Mouse (Mus musculus): ENCODE measurements around the gene Adat3. TPM values are rescaled to one million over a fixed set of nuclear protein-coding genes. Genes with fewer than 3 reads are reported as not detected.
A peak's percentile ranks its signal among the peaks of the same experiment; 100 is the strongest.

The Adat3 gene
- polyA plus RNA-seq, 1 experiment from 2014 or later, result 5.0 TPM

DNA sequence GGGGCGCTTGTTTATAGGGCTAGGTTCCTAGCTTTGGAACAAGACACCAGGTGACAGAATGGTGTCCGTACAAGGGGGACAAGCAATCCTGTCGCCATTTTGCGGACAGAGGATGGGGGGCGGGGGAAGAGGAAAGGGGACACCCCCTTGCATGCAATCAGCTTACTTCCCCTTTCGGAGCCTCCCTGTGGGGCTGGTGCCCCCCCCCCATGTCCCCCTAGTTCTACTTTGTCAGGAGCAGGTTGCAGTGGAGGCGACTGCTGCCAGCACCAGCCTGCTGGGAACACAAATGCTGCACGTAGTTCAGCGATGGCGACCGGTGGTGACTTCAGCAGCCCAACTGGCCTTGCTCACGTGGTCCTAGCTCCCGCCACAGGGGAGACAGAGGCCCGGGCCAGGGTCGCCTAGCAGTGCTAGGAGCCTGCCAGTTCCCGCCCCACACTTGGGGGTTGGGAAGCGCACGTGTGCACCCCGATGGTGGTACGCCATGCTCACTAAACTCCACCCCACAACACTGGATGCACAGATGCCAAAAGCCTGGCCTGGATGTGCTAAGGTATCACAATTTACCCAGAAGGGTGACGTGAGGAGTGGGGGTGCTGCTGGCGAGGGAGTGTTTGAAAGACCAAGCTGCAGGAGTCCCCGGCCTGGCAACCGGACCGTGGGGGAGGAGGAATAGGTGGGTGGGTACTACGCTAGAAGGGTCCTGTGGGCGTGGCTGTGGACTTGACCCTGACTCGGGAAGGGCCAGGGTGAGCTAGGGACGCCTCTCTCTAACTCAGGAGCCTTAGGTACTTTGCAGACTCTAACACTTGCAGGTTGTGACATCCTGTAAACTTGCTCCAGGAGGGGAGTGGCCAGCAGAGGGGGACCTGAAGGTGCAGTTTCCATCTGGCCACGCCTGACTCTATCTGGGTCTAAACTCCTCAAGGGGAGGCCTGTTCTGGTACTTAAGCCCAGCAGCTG lies 31.5 kb upstream of the Adat3 start:
- Histone ChIP-seq H3K27me3 (replicated peaks) (no peaks in the 10 kb centered on the region), H3K4me2 (peak overlapping the region; percentile 38), H3K4me1 (peaks cover 66% of the 10 kb centered on the region), H3K36me3 (no peaks in the 10 kb centered on the region), H3K4me3 (replicated peaks) (0 out of 2 replicates have a peak overlapping the region, but pooled peaks have one; percentile 1), H3K27ac (replicated peaks) (peak overlapping the region; percentile 2; the same call in 1 of the 2 replicates), H3K9me3 (replicated peaks) (no peaks in the 10 kb centered on the region), H3K9ac (replicated peaks) (peak overlapping the region; percentile 26; the same call in 1 of the 2 replicates)
- WGBS, result 22% methylated on average over 30 of the region's 30 CpGs
- ATAC-seq (ENCODE audit: low FRiP score), result no peak

DNA sequence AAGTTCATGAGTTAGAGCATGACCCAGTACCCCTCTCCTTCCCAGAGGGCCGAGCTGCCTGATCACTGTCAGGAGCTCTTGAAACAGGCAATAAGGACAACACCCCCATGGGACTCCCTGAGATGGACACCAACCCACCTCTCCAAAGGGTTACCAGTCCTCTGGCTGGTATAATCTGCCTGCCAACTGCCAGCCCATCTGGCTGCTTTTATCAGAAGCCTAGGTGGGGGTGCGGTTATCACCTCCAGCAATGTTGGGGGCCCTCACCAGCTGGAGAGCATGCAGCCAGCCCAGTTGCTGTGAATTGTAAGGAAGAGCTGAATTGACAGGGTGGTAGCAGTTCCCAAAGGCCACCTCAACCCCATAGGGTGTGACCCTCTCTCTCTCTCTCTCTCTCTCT lies 30.2 kb upstream of the Adat3 start:
- ATAC-seq (ENCODE audit: low FRiP score), result no peak

DNA sequence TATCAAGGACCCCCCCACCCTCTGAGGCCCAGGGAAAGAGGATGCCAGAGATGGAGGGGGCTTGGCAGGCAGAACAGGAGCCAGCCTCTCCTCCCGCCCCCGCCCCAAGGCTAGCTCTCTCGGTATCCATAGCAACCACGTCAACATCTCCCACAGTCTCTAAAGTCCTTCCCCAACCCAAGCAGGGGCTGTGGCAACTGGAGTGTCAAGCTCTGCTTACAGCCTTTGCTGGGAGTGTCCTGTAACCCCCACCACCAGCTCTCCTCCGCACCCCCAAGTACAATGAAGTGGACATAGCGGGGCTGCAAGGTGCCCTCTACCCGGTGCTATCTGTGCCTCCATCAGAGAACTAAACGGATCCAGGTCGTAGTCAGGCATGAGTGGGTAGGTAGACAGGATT lies 28.7 kb upstream of the Adat3 start:
- Histone ChIP-seq H3K9me3 (replicated peaks) (no peaks in the 10 kb centered on the region), H3K4me2 (0 out of 2 replicates have a peak overlapping the region, but pooled peaks have one; percentile 5), H3K4me1 (peaks cover 67% of the 10 kb centered on the region), H3K27me3 (replicated peaks) (no peaks in the 10 kb centered on the region), H3K36me3 (no peaks in the 10 kb centered on the region), H3K9ac (replicated peaks) (no peak overlapping the region), H3K4me3 (replicated peaks) (no peak overlapping the region), H3K27ac (replicated peaks) (no peak overlapping the region)
- ATAC-seq (ENCODE audit: low FRiP score), result no peak
- 73% methylated on average over 9 of the region's 9 CpGs for WGBS

More for the DNA sequence above, 30.2 kb upstream of the Adat3 start:
- no peaks in the 10 kb centered on the region for H3K27me3 ChIP-seq (replicated peaks)
- WGBS, result 83% methylated on average over 2 of the region's 2 CpGs
- H3K27ac ChIP-seq (replicated peaks), result no peak overlapping the region
- H3K36me3 ChIP-seq, result no peaks in the 10 kb centered on the region
- no peaks in the 10 kb centered on the region for H3K9me3 ChIP-seq (replicated peaks)
- H3K4me3 ChIP-seq (replicated peaks), result no peak overlapping the region
- H3K4me1 ChIP-seq, result peaks cover 56% of the 10 kb centered on the region
- H3K4me2 ChIP-seq, result no peak overlapping the region
- no peak overlapping the region; the same call in 1 of the 2 replicates for H3K9ac ChIP-seq (replicated peaks)

DNA sequence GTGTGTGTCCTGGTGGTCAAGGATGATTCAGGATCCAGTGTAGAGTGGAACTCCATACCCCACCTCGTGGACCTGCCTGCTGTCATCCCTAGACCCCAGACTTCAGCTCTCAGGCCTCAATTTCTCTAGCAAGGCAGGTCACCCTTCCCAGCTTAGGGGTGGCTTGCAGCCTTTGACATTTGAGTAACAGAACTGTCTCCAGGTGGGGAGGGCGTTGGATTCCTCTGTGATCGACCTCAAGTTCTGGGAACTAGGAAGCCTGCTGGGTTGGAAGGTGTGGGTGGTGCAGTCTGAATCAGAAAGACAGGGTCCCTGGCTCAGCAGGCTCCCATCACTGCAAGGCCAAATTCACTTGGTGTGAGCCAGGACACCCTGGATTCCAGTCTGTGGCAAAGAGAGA lies 27.8 kb upstream of the Adat3 start:
- no peak overlapping the region for H3K9ac ChIP-seq (replicated peaks)
- no peak overlapping the region for H3K27ac ChIP-seq (replicated peaks)
- no peak for ATAC-seq (ENCODE audit: low FRiP score)
- H3K9me3 ChIP-seq (replicated peaks), result no peaks in the 10 kb centered on the region
- WGBS, result 85% methylated on average over 3 of the region's 3 CpGs
- no peaks in the 10 kb centered on the region for H3K27me3 ChIP-seq (replicated peaks)
- peak overlapping the region; percentile 92; the same call in 1 of the 2 replicates for H3K4me2 ChIP-seq
- H3K4me1 ChIP-seq, result peaks cover 66% of the 10 kb centered on the region
- H3K4me3 ChIP-seq (replicated peaks), result no peak overlapping the region
- H3K36me3 ChIP-seq, result no peaks in the 10 kb centered on the region

DNA sequence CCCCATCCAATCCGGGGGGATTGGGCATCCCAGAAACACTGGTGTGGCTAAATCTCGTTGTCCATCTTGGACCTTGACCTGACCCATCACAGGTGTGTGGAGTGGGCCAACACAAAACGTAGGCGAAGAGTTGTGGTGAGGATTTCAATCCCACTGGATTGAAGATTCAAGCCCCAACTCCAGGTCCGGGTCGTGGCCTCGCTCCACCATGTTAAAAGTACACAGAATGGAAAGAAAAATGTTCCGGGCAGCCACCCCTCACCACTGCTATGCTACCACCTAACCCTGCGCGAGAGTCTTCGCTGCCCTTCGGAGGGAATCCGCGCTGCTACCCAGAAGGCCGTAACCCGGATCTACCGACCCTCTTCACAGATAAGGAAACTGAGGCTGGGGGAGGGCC lies 26.8 kb upstream of the Adat3 start:
- Histone ChIP-seq H3K27ac (replicated peaks) (peak overlapping the region; percentile 90; the same call in 1 of the 2 replicates), H3K9me3 (replicated peaks) (no peaks in the 10 kb centered on the region), H3K36me3 (no peaks in the 10 kb centered on the region), H3K4me2 (peak overlapping the region; percentile 92), H3K4me3 (replicated peaks) (peak overlapping the region; percentile 83), H3K4me1 (peaks cover 58% of the 10 kb centered on the region), H3K9ac (replicated peaks) (peak overlapping the region; percentile 78), H3K27me3 (replicated peaks) (no peaks in the 10 kb centered on the region)
- 17% methylated on average over 17 of the region's 17 CpGs for WGBS
- no peak for ATAC-seq (ENCODE audit: low FRiP score)

DNA sequence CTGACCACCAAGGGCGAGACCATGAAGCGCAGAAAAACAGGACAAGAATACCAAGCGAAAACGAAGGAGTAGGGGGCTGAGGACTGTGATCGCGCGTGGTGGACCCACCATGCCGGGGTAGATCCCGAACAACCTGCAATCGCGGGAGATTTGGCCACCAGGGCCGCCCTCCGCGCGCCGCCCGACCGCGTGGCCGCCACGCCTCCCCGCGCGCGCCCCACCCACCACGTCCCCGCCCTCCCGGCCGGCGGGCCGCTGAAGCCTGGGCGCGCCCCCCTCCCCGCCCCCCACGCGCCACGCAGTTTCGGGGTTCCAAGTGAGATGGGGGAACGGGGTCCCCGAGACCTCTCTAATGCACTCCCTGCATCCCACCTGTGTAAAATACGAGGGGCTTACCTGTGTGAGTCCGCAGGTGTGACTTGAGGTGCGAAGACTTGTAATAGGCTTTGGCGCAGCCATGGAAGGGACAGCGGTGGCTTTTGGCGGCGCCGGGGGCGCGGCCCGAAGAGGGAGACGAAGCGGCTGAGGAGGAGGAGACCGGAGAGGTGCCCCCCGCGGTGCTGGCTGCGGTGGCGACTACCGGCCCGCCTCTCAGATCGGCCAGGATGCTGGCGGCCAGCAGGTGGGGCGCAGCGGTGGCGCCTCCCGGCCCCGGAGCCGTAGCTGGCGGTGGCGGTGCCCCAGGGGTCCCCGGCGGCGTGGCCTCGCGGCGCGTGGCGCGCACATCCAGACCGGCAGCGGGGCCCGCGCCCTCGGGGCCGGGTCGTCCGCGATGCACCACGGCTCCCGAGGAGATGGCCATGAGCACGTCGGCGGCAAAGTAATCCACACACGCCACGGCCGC lies 26.1 kb upstream of the Adat3 start:
- peaks cover 52% of the 10 kb centered on the region for H3K4me1 ChIP-seq
- ATAC-seq (ENCODE audit: low FRiP score), result peak; percentile 2
- WGBS, result under 1% methylated on average over 69 of the region's 96 CpGs
- H3K4me3 ChIP-seq (replicated peaks), result peak overlapping the region; percentile 83
- no peaks in the 10 kb centered on the region for H3K9me3 ChIP-seq (replicated peaks)
- H3K27me3 ChIP-seq (replicated peaks), result no peaks in the 10 kb centered on the region
- H3K36me3 ChIP-seq, result no peaks in the 10 kb centered on the region
- peak overlapping the region; percentile 92 for H3K4me2 ChIP-seq
- H3K27ac ChIP-seq (replicated peaks), result peak overlapping the region; percentile 90
- H3K9ac ChIP-seq (replicated peaks), result peak overlapping the region; percentile 78

DNA sequence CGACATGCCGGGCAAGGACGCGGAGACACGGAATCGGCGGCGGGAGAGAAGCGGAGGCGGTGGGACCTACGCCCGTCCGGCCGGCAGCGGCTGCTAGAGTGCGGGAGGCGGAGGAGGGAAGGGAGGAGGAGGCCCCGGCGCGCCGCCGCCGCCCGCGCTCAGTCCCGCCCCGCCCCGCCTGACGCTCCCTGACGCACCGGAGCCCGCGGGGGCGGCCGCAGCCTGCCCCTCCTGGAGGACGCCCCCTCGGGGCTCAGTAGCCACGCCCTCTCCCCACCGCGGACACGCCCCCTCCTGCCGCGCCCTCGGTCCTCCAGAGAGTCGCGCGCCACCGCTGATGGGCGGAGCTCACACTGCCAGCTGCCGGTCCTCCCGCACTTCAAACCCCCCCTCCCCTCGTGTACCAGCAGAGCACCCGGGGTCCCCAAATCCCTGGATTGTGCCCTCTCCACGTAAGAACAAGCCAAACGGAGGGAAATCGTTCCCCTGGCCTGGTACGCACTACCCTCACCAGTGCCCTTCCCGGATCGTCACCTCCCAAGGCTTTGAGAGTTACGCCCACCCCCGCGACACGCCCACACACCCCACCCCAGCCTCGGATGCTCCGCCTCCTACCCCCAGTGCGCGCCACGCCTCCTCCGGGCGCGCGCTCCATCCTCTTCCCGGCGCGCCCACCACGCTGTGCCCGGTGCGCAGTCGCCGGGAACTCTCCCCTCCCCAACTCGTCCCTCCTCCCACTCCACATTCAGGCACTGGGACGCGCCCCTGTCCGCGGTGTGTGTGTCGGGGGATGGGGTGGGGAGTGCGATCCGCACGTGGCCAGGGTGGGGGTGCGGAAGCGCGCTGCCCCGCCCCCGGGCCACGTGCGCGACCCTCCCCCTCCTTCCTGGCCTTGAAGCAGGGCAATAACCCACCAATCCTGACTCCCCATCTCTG lies 25.2 kb upstream of the Adat3 start, which contains the start of gene Klf16:
TSS of gene Klf16 (minus strand) at position 127 of the 936 bp plus-strand sequence.
- peak within 1 kb of the TSS; percentile 78 for H3K9ac ChIP-seq (replicated peaks)
- peak; percentile 87 for ATAC-seq (ENCODE audit: low FRiP score)
- H3K4me1 ChIP-seq, result peaks cover 46% of the 10 kb centered on the region
- under 1% methylated on average over 71 of the region's 97 CpGs for WGBS
- H3K9me3 ChIP-seq (replicated peaks), result no peaks in the 10 kb centered on the region
- peak within 1 kb of the TSS; percentile 90 for H3K27ac ChIP-seq (replicated peaks)
- H3K27me3 ChIP-seq (replicated peaks), result no peaks in the 10 kb centered on the region
- H3K36me3 ChIP-seq, result no peaks in the 10 kb centered on the region; the same call in 1 of the 2 replicates
- H3K4me3 ChIP-seq (replicated peaks), result peak within 1 kb of the TSS; percentile 83
- H3K4me2 ChIP-seq, result peak within 1 kb of the TSS; percentile 92

DNA sequence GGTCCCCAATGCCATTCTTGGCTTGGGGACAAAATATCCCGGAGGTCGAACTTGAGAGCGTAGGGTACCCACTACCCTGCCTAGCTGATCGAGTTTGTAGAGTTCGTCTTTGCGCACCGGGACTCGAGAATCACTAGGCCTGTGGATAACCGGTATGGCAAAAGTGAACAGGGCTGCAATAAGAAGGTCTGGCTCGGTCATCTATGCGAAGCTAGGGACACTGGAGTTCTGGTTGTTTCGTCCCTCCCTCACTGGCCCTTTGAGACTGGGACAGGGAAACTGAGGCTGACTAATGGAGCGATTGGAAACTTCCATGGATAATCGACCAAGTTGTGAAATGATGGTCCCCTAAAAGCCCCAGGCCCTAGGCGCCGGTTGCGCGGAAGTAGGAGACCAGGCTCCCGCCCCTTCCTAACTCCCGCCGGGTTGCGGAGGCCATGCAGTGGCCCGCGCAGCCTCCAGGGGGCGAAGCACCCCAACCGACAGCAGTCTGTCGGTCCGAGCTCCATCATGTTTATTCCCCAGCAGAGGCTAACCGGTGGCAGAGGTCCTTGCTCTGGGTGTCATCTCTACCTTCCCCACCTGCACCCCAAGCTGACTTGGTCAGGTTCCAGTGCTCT lies 24.4 kb upstream of the Adat3 start:
- ATAC-seq (ENCODE audit: low FRiP score), result peak; percentile 15; the same call in 1 of the 2 replicates
- Histone ChIP-seq H3K27ac (replicated peaks) (peak overlapping the region; percentile 90), H3K36me3 (peaks cover 2% of the 10 kb centered on the region), H3K4me2 (peak overlapping the region; percentile 92), H3K9ac (replicated peaks) (peak overlapping the region; percentile 78; the same call in 1 of the 2 replicates), H3K4me1 (peaks cover 46% of the 10 kb centered on the region), H3K9me3 (replicated peaks) (no peaks in the 10 kb centered on the region), H3K27me3 (replicated peaks) (no peaks in the 10 kb centered on the region), H3K4me3 (replicated peaks) (peak overlapping the region; percentile 83)
- under 1% methylated on average over 29 of the region's 29 CpGs for WGBS

DNA sequence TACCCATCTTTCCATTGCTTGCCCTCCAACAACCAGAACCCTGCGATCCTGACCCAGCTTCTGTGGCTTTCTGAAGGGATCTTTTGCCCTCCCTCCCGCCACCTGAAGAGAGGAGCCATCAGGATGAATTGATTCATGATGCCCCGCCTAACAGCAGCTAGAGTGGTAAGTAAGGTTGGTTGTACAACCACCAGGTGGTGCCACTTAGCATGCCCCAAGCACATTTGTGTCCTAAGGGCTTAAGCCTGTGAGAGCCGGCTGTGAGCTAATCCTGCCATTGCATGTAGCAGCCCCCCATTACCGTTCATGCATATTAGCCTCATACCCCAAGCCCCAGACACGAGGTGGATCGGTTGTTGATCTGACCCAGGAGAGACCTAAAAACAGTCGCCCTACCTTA lies 23.8 kb upstream of the Adat3 start:
- ATAC-seq (ENCODE audit: low FRiP score), result no peak
- H3K4me3 ChIP-seq (replicated peaks), result 0 out of 2 replicates have a peak overlapping the region, but pooled peaks have one; percentile 6
- H3K4me1 ChIP-seq, result peaks cover 39% of the 10 kb centered on the region
- peaks cover 8% of the 10 kb centered on the region for H3K36me3 ChIP-seq
- H3K4me2 ChIP-seq, result peak overlapping the region; percentile 92
- no peak overlapping the region for H3K27ac ChIP-seq (replicated peaks)
- no peaks in the 10 kb centered on the region for H3K9me3 ChIP-seq (replicated peaks)
- WGBS, result 5% methylated on average over 8 of the region's 8 CpGs
- no peak overlapping the region for H3K9ac ChIP-seq (replicated peaks)
- H3K27me3 ChIP-seq (replicated peaks), result no peaks in the 10 kb centered on the region

DNA sequence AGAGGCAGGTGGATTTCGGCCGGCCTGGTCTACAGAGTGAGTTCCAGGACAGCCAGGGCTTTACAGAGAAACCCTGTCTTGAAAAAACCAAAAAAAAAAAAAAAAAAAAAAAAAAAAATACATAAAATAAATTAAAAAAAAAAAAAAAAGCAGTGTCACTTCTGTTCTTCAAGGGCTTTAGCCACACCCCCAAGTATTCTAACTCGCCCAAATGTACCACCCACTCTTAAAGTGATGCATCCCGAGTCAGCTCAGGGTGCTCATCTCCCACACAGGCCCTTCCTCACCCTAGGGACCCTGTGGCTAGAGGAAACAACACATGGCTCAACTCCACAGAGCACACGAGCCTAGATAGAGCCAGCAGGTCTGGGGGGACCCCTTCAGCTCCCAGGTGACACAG lies 19.6 kb upstream of the Adat3 start:
- Histone ChIP-seq H3K4me3 (replicated peaks) (no peak overlapping the region), H3K9ac (replicated peaks) (no peak overlapping the region), H3K4me1 (peaks cover 40% of the 10 kb centered on the region), H3K9me3 (replicated peaks) (no peaks in the 10 kb centered on the region), H3K4me2 (no peak overlapping the region), H3K27me3 (replicated peaks) (no peaks in the 10 kb centered on the region), H3K27ac (replicated peaks) (no peak overlapping the region), H3K36me3 (peaks cover 28% of the 10 kb centered on the region)
- WGBS, result 86% methylated on average over 5 of the region's 5 CpGs
- no peak for ATAC-seq (ENCODE audit: low FRiP score)

Data from neural tube, embryonic 15.5 days (tissue).